Mouse (Mus musculus) brain, embryonic 14.5 days (tissue): Measurements from ENCODE around the gene Lmtk2.

Source experiments
- CTCF ChIP-seq: fragments of 200-500 bp; IDR thresholded peaks from 2 replicates; pipeline ENCODE4 v1.5.1; 2012; ENCODE audit warnings: inconsistent platforms, mild to moderate bottlenecking, moderate library complexity, borderline replicate concordance; ENCODE audit not compliant: insufficient read depth, insufficient read length; ENCODE audit errors: extremely low read depth
- POLR2A ChIP-seq: fragments of 200-500 bp; IDR thresholded peaks from 2 replicates; pipeline ENCODE4 v1.6.1; 2012; ENCODE audit warnings: mild to moderate bottlenecking, inconsistent platforms, borderline replicate concordance; ENCODE audit not compliant: poor library complexity, insufficient read depth, insufficient read length, severe bottlenecking; ENCODE audit errors: extremely low read depth

DNA sequence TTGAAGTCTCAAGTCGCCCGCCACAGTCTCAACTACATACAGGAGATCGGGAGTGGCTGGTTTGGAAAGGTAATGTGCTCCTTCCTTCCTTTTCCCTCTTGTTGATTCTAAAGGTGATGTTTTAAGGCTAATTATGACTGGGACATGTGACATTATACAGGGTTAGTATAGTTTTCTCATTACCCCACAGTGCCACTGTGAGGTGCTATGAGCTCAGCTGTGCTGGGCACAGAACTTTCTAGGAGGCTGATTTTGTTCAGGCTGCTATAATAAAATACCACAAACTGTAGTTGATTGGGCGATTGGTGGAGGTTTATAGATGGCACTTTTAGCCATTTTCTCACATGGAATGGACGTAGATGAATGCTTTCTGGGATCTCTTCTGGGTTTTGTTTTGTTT, 43.3 kb downstream of the Lmtk2 start:
- TF ChIP-seq POLR2A (no peak), CTCF (no peak)
